In the genomic region with DNA sequence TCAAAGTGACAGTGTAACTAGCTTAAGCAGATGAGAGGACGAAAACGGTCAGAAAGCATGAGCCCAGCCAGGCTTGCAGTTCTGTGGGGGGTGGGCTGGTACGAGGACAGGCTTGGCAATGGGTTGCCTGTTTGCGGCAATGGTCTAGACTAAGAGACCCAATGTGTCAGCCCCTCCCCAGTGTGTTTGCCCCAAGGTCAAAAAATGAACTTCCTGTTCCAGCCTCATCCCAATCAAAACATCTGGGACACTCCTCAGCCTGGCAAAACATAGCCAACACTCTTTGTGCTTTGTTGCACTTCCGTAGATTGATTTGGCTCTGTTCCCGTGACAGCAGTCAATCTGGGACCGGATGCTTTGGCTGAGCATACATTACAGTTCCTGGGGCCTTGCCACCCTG, we compare ENCODE assay signal across 13 mouse cellular contexts.
DNase-seq lines count a peak whose midpoint lies in the region; ATAC-seq lines count a peak whose summit lies in the region.
"Had no signal": no experiment of that assay in that cellular context is flagged by ENCODE, and none has a peak within 500 bp of the region (broad histone marks: within the 10 kb centered on the region; RNA-seq: fewer than 3 reads in every experiment).

No protein-coding gene starts in this region.

- 33% methylated on average over 7 of the region's 7 CpGs for WGBS in kidney, embryonic 15.5 days
- WGBS in embryonic facial prominence, embryonic 10.5 days, result 47% methylated on average over 7 of the region's 7 CpGs
- 29% methylated on average over 7 of the region's 7 CpGs for WGBS in large intestine, adult 2 months

- no peaks in the 10 kb centered on the region for H3K27me3 ChIP-seq in kidney, embryonic 15.5 days
- no peaks in the 10 kb centered on the region for H3K27me3 ChIP-seq in embryonic facial prominence, embryonic 10.5 days (replicated peaks; ENCODE audit: low read depth, poor library complexity, severe bottlenecking)

- no peaks in the 10 kb centered on the region for H3K9me3 ChIP-seq in kidney, embryonic 15.5 days (replicated peaks)
- no peaks in the 10 kb centered on the region for H3K9me3 ChIP-seq in embryonic facial prominence, embryonic 10.5 days

- H3K4me1 ChIP-seq in kidney, embryonic 15.5 days, result peaks cover 7% of the 10 kb centered on the region; the same call in 1 of the 2 replicates
- H3K4me1 ChIP-seq in embryonic facial prominence, embryonic 10.5 days, result peaks cover 7% of the 10 kb centered on the region

- no peak overlapping the region for H3K27ac ChIP-seq in kidney, embryonic 15.5 days
- no peak overlapping the region for H3K27ac ChIP-seq in embryonic facial prominence, embryonic 10.5 days (replicated peaks)
- H3K27ac ChIP-seq: left cerebral cortex, adult 2 months had no signal

- no peaks in the 10 kb centered on the region for H3K36me3 ChIP-seq in kidney, embryonic 15.5 days
- no peaks in the 10 kb centered on the region for H3K36me3 ChIP-seq in embryonic facial prominence, embryonic 10.5 days (replicated peaks)

- H3K4me2 ChIP-seq in kidney, embryonic 15.5 days, result no peak overlapping the region
- H3K4me2 ChIP-seq: liver, embryonic 11.5 days had no signal

- ATAC-seq in cerebellum, adult (ENCODE audit: insufficient number of reproducible peaks, low FRiP score, low TSS enrichment), result no peak
- no peak for ATAC-seq in kidney, embryonic 15.5 days (replicated peaks; ENCODE audit: low FRiP score)
- ATAC-seq: activated CD4-positive, CD25-positive, alpha-beta regulatory T cell, adult 4 months had no signal

- H3K9ac ChIP-seq in kidney, embryonic 15.5 days, result no peak overlapping the region

- no peak overlapping the region for H3K4me3 ChIP-seq in kidney, embryonic 15.5 days (replicated peaks)
- H3K4me3 ChIP-seq in embryonic facial prominence, embryonic 10.5 days, result no peak overlapping the region
- H3K4me3 ChIP-seq: left cerebral cortex, adult 2 months had no signal

- peak; percentile 68 to 73 for DNase-seq in cerebellum, postnatal 10 days
- peak; percentile 3 for DNase-seq in kidney, adult 18-20 months
- peak; percentile 20 for DNase-seq in embryonic facial prominence, embryonic 10.5 days (ENCODE audit: low spot score)
- DNase-seq in large intestine, adult 2 months (ENCODE audit: low read depth, low spot score), result peak; percentile 29
- DNase-seq in layer of hippocampus, postnatal 14 days (ENCODE audit: low spot score in 2 of 2), result no peak
- no peak for DNase-seq in layer of hippocampus, postnatal 25 days (ENCODE audit: extremely low spot score in 1 of 2, low spot score in 1 of 2)
- DNase-seq: cerebellum, adult 2 months; thymus, postnatal 4 days had no signal

Comparison
In these comparisons a context has a peak if more than half of its experiments do, and no peak if none do; other contexts are left out.
1. DNase-seq: peak in cerebellum, postnatal 10 days (2 of 2), kidney, adult 18-20 months (single experiment), embryonic facial prominence, embryonic 10.5 days (single experiment) and large intestine, adult 2 months (single experiment); none in layer of hippocampus, postnatal 14 days (0 of 2) and layer of hippocampus, postnatal 25 days (0 of 2).